Mouse (Mus musculus): Measurements from ENCODE around the gene Mrpl50. TPM values are rescaled to one million over a fixed set of nuclear protein-coding genes. Genes with fewer than 3 reads are reported as not detected.
A peak's percentile ranks its signal among the peaks of the same experiment; 100 is the strongest.
"Not testable (repeated sequence)": the region's sequence is repeated elsewhere in the genome, so short reads cannot be mapped to it uniquely, and the experiment has no call there.

The Mrpl50 gene
- polyA plus RNA-seq, 1 experiment from 2014 or later = 71.4 TPM

DNA sequence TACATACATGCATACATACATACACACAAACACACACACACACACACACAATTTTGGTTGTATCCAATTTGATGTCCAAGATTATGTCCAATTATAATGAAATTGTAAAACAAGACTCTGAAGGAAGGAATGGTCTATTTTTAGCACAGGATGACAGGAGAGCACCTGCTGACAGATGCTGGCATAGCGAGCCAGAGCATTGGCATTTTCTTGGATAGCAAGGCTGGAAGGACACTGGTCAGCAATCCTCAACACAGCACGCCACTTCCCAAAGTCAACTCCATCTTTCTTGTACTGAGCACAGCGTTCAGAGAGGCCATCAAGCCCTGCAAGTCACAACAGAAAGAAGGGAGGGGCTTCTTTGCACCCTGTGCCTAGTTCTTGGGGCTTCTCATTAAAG lies 20.1 kb upstream of the Mrpl50 start:
- H3K9ac ChIP-seq = no peak overlapping the region
- no peak for ATAC-seq (ENCODE audit: insufficient number of reproducible peaks, low FRiP score)
- H3K4me3 ChIP-seq = no peak overlapping the region
- H3K27me3 ChIP-seq (replicated peaks) = no peaks in the 10 kb centered on the region
- no peak overlapping the region for H3K4me2 ChIP-seq
- H3K9me3 ChIP-seq (replicated peaks) = no peaks in the 10 kb centered on the region
- no peaks in the 10 kb centered on the region for H3K36me3 ChIP-seq
- H3K4me1 ChIP-seq (replicated peaks) = peaks cover 7% of the 10 kb centered on the region
- 41% methylated on average over 3 of the region's 3 CpGs for WGBS
- H3K27ac ChIP-seq (ENCODE audit: poor library complexity, severe bottlenecking) = no peak overlapping the region

GRCm38 (mm10) chr4:49539665-49540064 lies 18.8 kb upstream of the Mrpl50 start:
- Histone ChIP-seq H3K4me1 (replicated peaks) (peaks cover 7% of the 10 kb centered on the region), H3K9ac (no peak overlapping the region), H3K4me2 (no peak overlapping the region), H3K9me3 (replicated peaks) (no peaks in the 10 kb centered on the region), H3K27ac (ENCODE audit: poor library complexity, severe bottlenecking) (no peak overlapping the region), H3K27me3 (replicated peaks) (no peaks in the 10 kb centered on the region), H3K4me3 (no peak overlapping the region), H3K36me3 (no peaks in the 10 kb centered on the region)
- 0 out of 2 replicates have a peak, but pooled peaks have one; percentile 57 for ATAC-seq (ENCODE audit: insufficient number of reproducible peaks, low FRiP score)
- WGBS = 36% methylated on average over 6 of the region's 6 CpGs

DNA sequence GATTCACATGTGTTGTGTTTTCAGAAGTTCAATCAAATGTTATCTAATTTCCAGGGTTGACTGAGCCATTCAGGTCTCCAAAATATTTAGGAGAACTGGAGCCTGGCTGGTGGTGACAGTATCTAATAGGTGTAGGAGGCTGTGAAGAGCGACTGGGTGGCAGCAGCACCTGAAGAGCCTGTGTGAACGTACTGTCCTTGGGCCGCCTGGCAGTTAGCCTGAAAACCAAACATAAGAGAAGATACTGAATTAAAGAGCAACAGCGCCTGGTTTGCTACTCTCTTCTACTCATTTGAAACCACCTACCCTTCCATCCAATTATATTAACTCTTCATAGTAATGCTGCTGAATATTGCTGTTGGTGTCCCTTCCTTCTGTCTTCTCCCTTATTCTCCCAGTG lies 15.8 kb upstream of the Mrpl50 start:
- Histone ChIP-seq H3K27ac (ENCODE audit: poor library complexity, severe bottlenecking) (no peak overlapping the region), H3K4me3 (no peak overlapping the region), H3K9ac (no peak overlapping the region), H3K36me3 (peaks cover 7% of the 10 kb centered on the region), H3K27me3 (replicated peaks) (no peaks in the 10 kb centered on the region), H3K4me1 (replicated peaks) (peaks cover 7% of the 10 kb centered on the region), H3K9me3 (replicated peaks) (no peaks in the 10 kb centered on the region), H3K4me2 (no peak overlapping the region)
- ATAC-seq (ENCODE audit: insufficient number of reproducible peaks, low FRiP score) = no peak
- WGBS = 68% methylated on average over 4 of the region's 4 CpGs

- WGBS = 79% methylated on average over 4 of the region's 4 CpGs
- no peak for ATAC-seq (ENCODE audit: insufficient number of reproducible peaks, low FRiP score)
- H3K4me1 ChIP-seq (replicated peaks) = 0 out of 2 replicates have a peak, but pooled peaks cover 4% of the 10 kb centered on the region
Observed at GRCm38 (mm10) chr4:49535675-49536294, 14.9 kb upstream of the Mrpl50 start.

DNA sequence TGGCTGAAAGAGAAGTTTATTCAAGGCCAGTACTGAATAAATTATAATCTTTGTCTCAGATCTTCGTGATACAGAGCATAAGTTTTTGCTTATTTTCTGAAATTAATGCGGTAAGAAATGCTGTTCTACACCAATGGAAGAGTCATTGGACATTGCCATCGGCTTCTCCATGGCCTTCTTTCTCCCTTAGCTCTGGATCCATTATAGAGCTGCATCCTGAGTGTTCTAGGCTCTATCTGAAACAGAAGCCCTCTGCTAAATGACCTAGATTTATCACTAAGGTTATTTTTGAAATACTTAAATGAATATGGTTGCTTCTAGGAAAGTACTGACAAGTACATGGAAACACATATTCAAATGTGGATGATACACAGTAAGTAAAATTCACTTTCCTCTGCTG lies 14.1 kb upstream of the Mrpl50 start:
- Histone ChIP-seq H3K36me3 (peaks cover 18% of the 10 kb centered on the region), H3K4me1 (replicated peaks) (0 out of 2 replicates have a peak, but pooled peaks cover 4% of the 10 kb centered on the region), H3K9me3 (replicated peaks) (peaks cover 8% of the 10 kb centered on the region), H3K4me3 (no peak overlapping the region), H3K27me3 (replicated peaks) (no peaks in the 10 kb centered on the region), H3K4me2 (no peak overlapping the region), H3K27ac (ENCODE audit: poor library complexity, severe bottlenecking) (no peak overlapping the region), H3K9ac (no peak overlapping the region)
- WGBS = 81% methylated on average over 3 of the region's 3 CpGs
- no peak for ATAC-seq (ENCODE audit: insufficient number of reproducible peaks, low FRiP score)

More at GRCm38 (mm10) chr4:49535675-49536294, 14.9 kb upstream of the Mrpl50 start:
- H3K9ac ChIP-seq = no peak overlapping the region
- peaks cover 1% of the 10 kb centered on the region; the same call in 1 of the 2 replicates for H3K9me3 ChIP-seq (replicated peaks)
- peaks cover 11% of the 10 kb centered on the region for H3K36me3 ChIP-seq
- no peaks in the 10 kb centered on the region for H3K27me3 ChIP-seq (replicated peaks)
- H3K27ac ChIP-seq (ENCODE audit: poor library complexity, severe bottlenecking) = no peak overlapping the region
- no peak overlapping the region for H3K4me2 ChIP-seq
- H3K4me3 ChIP-seq = no peak overlapping the region

DNA sequence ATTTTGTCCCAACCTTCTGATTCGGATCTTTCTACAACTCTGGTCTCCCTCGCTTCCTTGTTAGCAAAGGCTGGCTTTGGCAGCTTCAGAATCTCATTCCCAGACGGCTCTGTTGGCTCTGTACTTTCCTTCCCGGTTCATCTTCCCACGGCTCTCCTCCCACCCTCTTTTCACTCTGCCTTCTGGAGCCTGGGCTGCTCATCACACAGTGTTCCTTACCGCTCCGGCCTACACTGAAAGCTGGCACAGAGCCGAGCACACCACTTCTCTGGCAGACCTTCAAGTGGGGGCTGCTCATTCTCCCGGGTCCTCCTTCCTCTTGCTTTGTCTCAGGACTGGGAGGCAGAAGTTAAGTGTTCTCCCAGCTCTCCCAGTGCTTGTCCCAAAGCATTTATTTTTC lies 1.7 kb upstream of the Mrpl50 start:
- H3K36me3 ChIP-seq = peaks cover 32% of the 10 kb centered on the region
- H3K4me1 ChIP-seq (replicated peaks) = peaks cover 16% of the 10 kb centered on the region
- ATAC-seq (ENCODE audit: insufficient number of reproducible peaks, low FRiP score) = no peak
- no peak overlapping the region for H3K9ac ChIP-seq
- H3K27ac ChIP-seq (ENCODE audit: poor library complexity, severe bottlenecking) = no peak overlapping the region
- H3K9me3 ChIP-seq (replicated peaks) = no peaks in the 10 kb centered on the region
- H3K4me3 ChIP-seq = no peak overlapping the region
- H3K27me3 ChIP-seq (replicated peaks) = no peaks in the 10 kb centered on the region
- 74% methylated on average over 9 of the region's 9 CpGs for WGBS
- H3K4me2 ChIP-seq = peak overlapping the region; percentile 77; the same call in 1 of the 2 replicates

- ATAC-seq (ENCODE audit: insufficient number of reproducible peaks, low FRiP score) = peak; percentile 55
- peak overlapping the region; percentile 94 for H3K4me3 ChIP-seq
- H3K36me3 ChIP-seq = peaks cover 31% of the 10 kb centered on the region
- no peaks in the 10 kb centered on the region for H3K9me3 ChIP-seq (replicated peaks)
- H3K4me2 ChIP-seq = peak overlapping the region; percentile 77
- peaks cover 18% of the 10 kb centered on the region for H3K4me1 ChIP-seq (replicated peaks)
- under 1% methylated on average over 17 of the region's 17 CpGs for WGBS
- no peaks in the 10 kb centered on the region for H3K27me3 ChIP-seq (replicated peaks)
- H3K27ac ChIP-seq (ENCODE audit: poor library complexity, severe bottlenecking) = peak overlapping the region; percentile 62
- peak overlapping the region; percentile 83 for H3K9ac ChIP-seq
Observed at GRCm38 (mm10) chr4:49521346-49521745, 453 bp upstream of the Mrpl50 start.

DNA sequence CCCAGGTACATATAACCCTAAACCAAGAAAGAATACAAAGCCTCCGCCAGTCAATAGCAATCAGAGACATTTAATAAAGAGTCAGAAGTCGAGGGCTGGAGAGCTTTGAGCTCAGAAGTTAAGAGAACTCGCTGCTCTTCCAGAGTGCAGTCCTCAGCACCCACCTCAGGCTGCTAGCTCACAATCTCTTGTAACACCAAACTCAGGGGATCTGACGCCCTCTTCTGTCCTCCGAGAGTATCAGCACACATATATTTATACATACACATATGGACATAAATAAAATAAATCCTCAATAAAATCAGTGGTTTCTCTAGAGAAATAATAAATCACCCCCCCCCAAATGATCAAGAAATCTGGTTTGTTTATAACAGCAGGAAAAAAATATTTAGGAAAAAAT lies 1.4 kb downstream of the Mrpl50 start:
- no peak for ATAC-seq (ENCODE audit: insufficient number of reproducible peaks, low FRiP score)
- peak overlapping the region; percentile 43 for H3K4me2 ChIP-seq
- H3K4me1 ChIP-seq (replicated peaks) = peaks cover 18% of the 10 kb centered on the region
- H3K9me3 ChIP-seq (replicated peaks) = no peaks in the 10 kb centered on the region
- no peaks in the 10 kb centered on the region for H3K27me3 ChIP-seq (replicated peaks)
- 80% methylated on average over 5 of the region's 5 CpGs for WGBS
- peaks cover 23% of the 10 kb centered on the region for H3K36me3 ChIP-seq
- 0 out of 2 replicates have a peak overlapping the region, but pooled peaks have one; percentile 9 for H3K4me3 ChIP-seq
- no peak overlapping the region for H3K27ac ChIP-seq (ENCODE audit: poor library complexity, severe bottlenecking)
- H3K9ac ChIP-seq = no peak overlapping the region

DNA sequence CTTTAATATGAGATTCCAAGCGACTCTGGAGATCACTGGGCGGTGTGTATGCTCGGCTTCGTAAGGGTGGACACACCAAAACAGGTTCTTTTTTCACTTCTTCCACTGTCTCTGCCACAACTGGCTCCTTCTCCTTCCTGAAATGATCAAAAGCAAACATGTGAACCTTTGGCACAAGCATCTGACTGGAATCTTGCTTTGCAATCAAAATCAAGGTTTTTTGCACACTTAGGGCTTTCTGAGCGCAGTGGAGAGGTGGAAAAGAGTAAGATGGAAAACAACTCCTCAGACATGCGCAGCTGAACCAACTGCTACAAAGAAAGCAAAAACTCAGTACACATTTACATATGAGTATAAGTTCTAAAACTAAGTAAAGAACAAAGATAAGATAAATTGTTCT lies 6.5 kb downstream of the Mrpl50 start:
- Histone ChIP-seq H3K9me3 (replicated peaks) (no peaks in the 10 kb centered on the region), H3K36me3 (peaks cover 27% of the 10 kb centered on the region), H3K27me3 (replicated peaks) (no peaks in the 10 kb centered on the region), H3K9ac (no peak overlapping the region), H3K27ac (ENCODE audit: poor library complexity, severe bottlenecking) (no peak overlapping the region), H3K4me3 (no peak overlapping the region), H3K4me1 (replicated peaks) (peaks cover 8% of the 10 kb centered on the region; the same call in 1 of the 2 replicates), H3K4me2 (no peak overlapping the region)
- 95% methylated on average over 6 of the region's 6 CpGs for WGBS
- no peak for ATAC-seq (ENCODE audit: insufficient number of reproducible peaks, low FRiP score)

GRCm38 (mm10) chr4:49512636-49513035 lies 8.3 kb downstream of the Mrpl50 start:
- Histone ChIP-seq H3K27ac (ENCODE audit: poor library complexity, severe bottlenecking) (no peak overlapping the region), H3K27me3 (replicated peaks) (no peaks in the 10 kb centered on the region), H3K4me1 (replicated peaks) (0 out of 2 replicates have a peak, but pooled peaks cover 3% of the 10 kb centered on the region), H3K36me3 (peaks cover 21% of the 10 kb centered on the region), H3K9me3 (replicated peaks) (no peaks in the 10 kb centered on the region), H3K9ac (no peak overlapping the region), H3K4me3 (no peak overlapping the region), H3K4me2 (no peak overlapping the region)
- ATAC-seq (ENCODE audit: insufficient number of reproducible peaks, low FRiP score) = no peak
- 94% methylated on average over 4 of the region's 4 CpGs for WGBS

GRCm38 (mm10) chr4:49510236-49510835 lies 10.6 kb downstream of the Mrpl50 start:
- not testable (repeated sequence) for H3K27me3 ChIP-seq (replicated peaks); H3K27ac ChIP-seq (ENCODE audit: poor library complexity, severe bottlenecking); H3K9ac ChIP-seq; H3K4me2 ChIP-seq; H3K9me3 ChIP-seq (replicated peaks); ATAC-seq (ENCODE audit: insufficient number of reproducible peaks, low FRiP score); H3K4me3 ChIP-seq; H3K4me1 ChIP-seq (replicated peaks)
- H3K36me3 ChIP-seq = peaks cover 21% of the 10 kb centered on the region
- 93% methylated on average over 1 of the region's 1 CpGs for WGBS

All from heart, embryonic 12.5 days (tissue).